9 mouse cellular contexts compared by ENCODE assay signal in the genomic region with DNA sequence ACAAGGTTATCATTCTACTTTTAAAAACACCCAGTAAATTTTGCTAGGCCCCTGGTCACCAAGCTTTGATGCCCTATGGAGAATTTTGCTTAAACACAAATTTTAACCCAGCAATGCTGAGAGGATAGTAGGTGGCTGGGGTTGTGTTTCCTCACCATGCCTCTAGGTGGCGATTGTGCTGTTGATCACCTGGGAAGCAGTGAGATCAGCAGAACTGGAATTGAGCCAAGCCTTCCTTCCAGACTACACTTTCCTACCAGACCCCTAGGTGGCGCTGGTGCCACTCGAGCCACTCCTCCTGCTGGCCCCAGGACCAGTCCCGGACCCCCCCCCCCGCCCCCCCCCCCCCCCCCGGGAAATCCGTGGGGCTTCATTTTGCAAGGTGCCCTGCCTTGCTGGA.
DNase-seq lines count a peak whose midpoint lies in the region; ATAC-seq and TF ChIP-seq lines count a peak whose summit lies in the region.
"Had no signal": no experiment of that assay in that cellular context is flagged by ENCODE, and none has a peak within 500 bp of the region (broad histone marks: within the 10 kb centered on the region; RNA-seq: fewer than 3 reads in every experiment).

No protein-coding gene starts in this region.

- 0% methylated on average over 3 of the region's 7 CpGs for WGBS in kidney, postnatal 0 days
- WGBS in liver, embryonic 11.5 days, result under 1% methylated on average over 5 of the region's 7 CpGs

- H3K4me2 ChIP-seq in kidney, postnatal 0 days (ENCODE audit: low read length), result no peak overlapping the region
- no peak overlapping the region for H3K4me2 ChIP-seq in liver, embryonic 11.5 days
- H3K4me2 ChIP-seq: heart, embryonic 15.5 days had no signal

- no peak overlapping the region for H3K27ac ChIP-seq in kidney, postnatal 0 days
- H3K27ac ChIP-seq in liver, embryonic 11.5 days (ENCODE audit: low read depth, low read length), result no peak overlapping the region
- H3K27ac ChIP-seq: heart, embryonic 15.5 days had no signal

- peak; percentile 73 for TF ChIP-seq CTCF in kidney, postnatal 0 days (IDR thresholded peaks at IDR 0.05; ENCODE audit: low read depth)

- DNase-seq in A20 (ENCODE audit: low read depth, low spot score) (peak; percentile 73), NIH3T3 (ENCODE audit: low read depth) (peak; percentile 72)
- peak; percentile 82 for DNase-seq in cerebellum, adult 9-11 months
- DNase-seq in gastrocnemius, adult 8-10 months (ENCODE audit: low spot score in 2 of 2), result peak; percentile 48 to 52
- DNase-seq in kidney, postnatal 0 days (ENCODE audit: low spot score), result peak; percentile 91
- DNase-seq in liver, embryonic 11.5 days (ENCODE audit: low spot score), result peak; percentile 50
- peak; percentile 47 for DNase-seq in ovary, adult 18-20 months (ENCODE audit: low spot score)
- peak; percentile 84 for DNase-seq in thymus, postnatal 0 days (ENCODE audit: low spot score)

- H3K4me3 ChIP-seq in kidney, postnatal 0 days (replicated peaks; ENCODE audit: low read depth, low read length), result no peak overlapping the region
- H3K4me3 ChIP-seq in liver, embryonic 11.5 days (ENCODE audit: low read depth, low read length), result no peak overlapping the region
- H3K4me3 ChIP-seq: heart, embryonic 15.5 days had no signal

- H3K4me1 ChIP-seq in kidney, postnatal 0 days (replicated peaks; ENCODE audit: insufficient read depth, low read length), result no peaks in the 10 kb centered on the region
- no peaks in the 10 kb centered on the region for H3K4me1 ChIP-seq in liver, embryonic 11.5 days (replicated peaks; ENCODE audit: control insufficient read depth, insufficient read depth, low read length)
- H3K4me1 ChIP-seq: heart, embryonic 15.5 days had no signal

- no peaks in the 10 kb centered on the region for H3K9me3 ChIP-seq in kidney, postnatal 0 days (replicated peaks; ENCODE audit: low read length)
- H3K9me3 ChIP-seq in liver, embryonic 11.5 days (ENCODE audit: control insufficient read depth, low read length), result no peaks in the 10 kb centered on the region
- H3K9me3 ChIP-seq: heart, embryonic 15.5 days had no signal

- H3K9ac ChIP-seq in kidney, postnatal 0 days (ENCODE audit: low read depth, low read length), result no peak overlapping the region
- H3K9ac ChIP-seq in liver, embryonic 11.5 days (ENCODE audit: low read depth, low read length), result no peak overlapping the region
- H3K9ac ChIP-seq: heart, embryonic 15.5 days had no signal

- H3K36me3 ChIP-seq in kidney, postnatal 0 days (ENCODE audit: insufficient read depth, low read length), result no peaks in the 10 kb centered on the region
- H3K36me3 ChIP-seq in liver, embryonic 11.5 days (ENCODE audit: control insufficient read depth, insufficient read depth, low read length), result no peaks in the 10 kb centered on the region
- H3K36me3 ChIP-seq: heart, embryonic 15.5 days had no signal

- peak; percentile 61 for ATAC-seq in kidney, postnatal 0 days (replicated peaks; ENCODE audit: low FRiP score, low read depth)
- peak; percentile 43 for ATAC-seq in liver, embryonic 11.5 days (replicated peaks; ENCODE audit: low FRiP score)

- H3K27me3 ChIP-seq in kidney, postnatal 0 days (ENCODE audit: insufficient read depth, low read length), result no peaks in the 10 kb centered on the region
- no peaks in the 10 kb centered on the region for H3K27me3 ChIP-seq in liver, embryonic 11.5 days (replicated peaks; ENCODE audit: control insufficient read depth, insufficient read depth, low read length)
